Mouse (Mus musculus) embryonic facial prominence, embryonic 15.5 days (tissue): ENCODE results near the gene Zfp248. TPM values are rescaled to one million over a fixed set of nuclear protein-coding genes. Genes with fewer than 3 reads are reported as not detected.

Source experiments
- ATAC-seq: fragments of 200-750 bp; cut with Nextera tagmentation; 2 replicates; pipeline ENCODE4 v1.8.0; 2017; ENCODE audit warnings: low read depth, moderate TSS enrichment; ENCODE audit not compliant: insufficient number of reproducible peaks, low FRiP score, low TSS enrichment
- H3K27ac ChIP-seq: fragments of 300-500 bp; sonication (generic); replicated peaks from 2 replicates; pipeline ENCODE4 v1.5.1; 2015; ENCODE audit warnings: mild to moderate bottlenecking, inconsistent platforms
- H3K27me3 ChIP-seq: fragments of 300-500 bp; sonication (generic); 2 replicates; pipeline ENCODE4 v1.6.1; 2015; ENCODE audit warnings: inconsistent platforms
- H3K36me3 ChIP-seq: fragments of 300-500 bp; sonication (generic); 2 replicates; pipeline ENCODE4 v1.6.1; 2015; ENCODE audit warnings: mild to moderate bottlenecking, inconsistent platforms
- H3K4me1 ChIP-seq: fragments of 300-500 bp; sonication (generic); 2 replicates; pipeline ENCODE4 v1.6.1; 2015; ENCODE audit warnings: inconsistent platforms
- H3K4me2 ChIP-seq: fragments of 300-500 bp; sonication (generic); replicated peaks from 2 replicates; pipeline ENCODE4 v1.6.1; 2015; ENCODE audit warnings: mild to moderate bottlenecking, inconsistent platforms
- H3K4me3 ChIP-seq: fragments of 300-500 bp; sonication (generic); replicated peaks from 2 replicates; pipeline ENCODE4 v1.5.1; 2015; ENCODE audit warnings: mild to moderate bottlenecking, inconsistent platforms
- H3K9ac ChIP-seq: fragments of 300-500 bp; sonication (generic); 2 replicates; pipeline ENCODE4 v1.6.1; 2015; ENCODE audit warnings: inconsistent platforms
- H3K9me3 ChIP-seq: fragments of 300-500 bp; sonication (generic); replicated peaks from 2 replicates; pipeline ENCODE4 v1.6.1; 2016; ENCODE audit warnings: inconsistent platforms
- WGBS: fragments of 180-500 bp; shearing (Covaris S2); methylation state at CpG from one replicate; pipeline ENCODE4 v1.1.7; 2015; 5-methylcytosine and 5-hydroxymethylcytosine counted together
- polyA plus RNA-seq: library from polyadenylated mRNA; unstranded; fragments of >200 nt; fragmentation: Nextera tagmentation; extraction: Ambion mirVana; gene quantifications from 2 replicates; pipeline ENCODE4 v1.2.1, GENCODE M21; 2015

Gene Zfp248
- 8.7 and 9.2 TPM in 2 replicates for polyA plus RNA-seq

GRCm38 (mm10) chr6:118455042-118455631, at the start of gene Zfp248:
Zfp248 (minus strand) TSS chr6:118455528.
- peak within 1 kb of the TSS; percentile 80 for H3K9ac ChIP-seq
- peak; percentile 91 for ATAC-seq
- under 1% methylated on average over 43 of the region's 43 CpGs for WGBS
- H3K27ac ChIP-seq, result peak within 1 kb of the TSS; percentile 97
- peak within 1 kb of the TSS; percentile 82 for H3K4me3 ChIP-seq
- H3K36me3 ChIP-seq, result peaks cover 14% of the 10 kb centered on the region; the same call in 1 of the 2 replicates
- H3K27me3 ChIP-seq, result no peaks in the 10 kb centered on the region
- H3K4me2 ChIP-seq, result peak within 1 kb of the TSS; percentile 76
- peaks cover 10% of the 10 kb centered on the region for H3K4me1 ChIP-seq
- H3K9me3 ChIP-seq, result no peaks in the 10 kb centered on the region

GRCm38 (mm10) chr6:118499010-118499409, 43.7 kb upstream of the Zfp248 start:
- Histone ChIP-seq H3K4me1 (no peaks in the 10 kb centered on the region), H3K9ac (no peak overlapping the region), H3K4me3 (no peak overlapping the region), H3K27ac (no peak overlapping the region), H3K9me3 (no peaks in the 10 kb centered on the region), H3K36me3 (peaks cover 13% of the 10 kb centered on the region; the same call in 1 of the 2 replicates), H3K27me3 (no peaks in the 10 kb centered on the region), H3K4me2 (no peak overlapping the region)
- ATAC-seq, result no peak
- WGBS, result 83% methylated on average over 7 of the region's 7 CpGs

GRCm38 (mm10) chr6:118482125-118482524, 26.8 kb upstream of the Zfp248 start:
- 92% methylated on average over 1 of the region's 1 CpGs for WGBS
- H3K27me3 ChIP-seq, result no peaks in the 10 kb centered on the region
- no peak overlapping the region for H3K4me2 ChIP-seq
- H3K4me1 ChIP-seq, result peaks cover 8% of the 10 kb centered on the region; the same call in 1 of the 2 replicates
- no peak overlapping the region for H3K4me3 ChIP-seq
- H3K9me3 ChIP-seq, result no peaks in the 10 kb centered on the region
- H3K27ac ChIP-seq, result no peak overlapping the region
- ATAC-seq, result no peak
- no peak overlapping the region for H3K9ac ChIP-seq
- no peaks in the 10 kb centered on the region for H3K36me3 ChIP-seq

- Histone ChIP-seq H3K4me1 (peaks cover 14% of the 10 kb centered on the region; the same call in 1 of the 2 replicates), H3K9ac (peak within 1 kb of the TSS; percentile 71), H3K9me3 (no peaks in the 10 kb centered on the region), H3K4me3 (peak within 1 kb of the TSS; percentile 68), H3K36me3 (no peaks in the 10 kb centered on the region), H3K27ac (peak within 1 kb of the TSS; percentile 93), H3K27me3 (no peaks in the 10 kb centered on the region), H3K4me2 (peak within 1 kb of the TSS; percentile 58)
- peak; percentile 93 for ATAC-seq
- under 1% methylated on average over 49 of the region's 57 CpGs for WGBS
These were observed 23.8 kb upstream of the Zfp248 start, which contains the start of gene Zfp9 for GRCm38 (mm10) chr6:118478957-118479708. Zfp9 (minus strand) TSS chr6:118479320.

GRCm38 (mm10) chr6:118477875-118478785, 22.8 kb upstream of the Zfp248 start:
- H3K9ac ChIP-seq, result peak overlapping the region; percentile 71
- peaks cover 14% of the 10 kb centered on the region; the same call in 1 of the 2 replicates for H3K4me1 ChIP-seq
- H3K9me3 ChIP-seq, result no peaks in the 10 kb centered on the region
- peak overlapping the region; percentile 68 for H3K4me3 ChIP-seq
- 15% methylated on average over 10 of the region's 10 CpGs for WGBS
- H3K36me3 ChIP-seq, result no peaks in the 10 kb centered on the region; the same call in 1 of the 2 replicates
- H3K27ac ChIP-seq, result peak overlapping the region; percentile 93
- H3K4me2 ChIP-seq, result peak overlapping the region; percentile 58
- ATAC-seq, result no peak
- H3K27me3 ChIP-seq, result no peaks in the 10 kb centered on the region

DNA sequence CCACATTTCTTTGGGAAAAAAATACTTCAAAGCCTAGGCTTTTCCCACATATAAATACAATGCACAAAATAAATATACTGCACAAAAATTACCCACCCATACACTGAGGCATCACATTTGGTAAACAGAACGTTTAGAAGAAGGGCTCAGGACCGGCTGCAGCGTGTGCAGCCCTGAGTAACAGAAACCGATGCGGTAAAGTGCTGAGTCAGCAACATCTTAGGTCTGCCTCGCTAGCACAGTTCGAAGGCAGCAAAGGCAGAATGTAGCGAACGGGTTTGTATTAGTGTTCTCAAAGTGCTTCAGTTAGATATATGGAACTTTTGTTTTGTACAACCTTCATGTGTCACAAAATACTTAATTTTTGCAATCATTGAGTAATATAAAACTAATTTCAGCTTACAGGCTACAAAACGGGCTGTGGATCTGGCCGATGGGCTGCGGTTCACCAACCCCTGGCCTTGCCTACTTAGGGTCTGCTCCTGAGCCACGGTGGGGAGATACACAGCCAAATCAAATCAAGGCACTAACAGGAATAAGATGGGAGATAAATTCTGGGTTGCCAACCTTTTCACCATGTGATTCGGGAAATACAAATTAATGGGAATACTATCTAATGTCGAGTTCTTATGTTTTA, 6.9 kb upstream of the Zfp248 start:
- Histone ChIP-seq H3K27me3 (no peaks in the 10 kb centered on the region), H3K9me3 (no peaks in the 10 kb centered on the region), H3K27ac (no peak overlapping the region), H3K9ac (no peak overlapping the region), H3K36me3 (peaks cover 55% of the 10 kb centered on the region), H3K4me3 (no peak overlapping the region), H3K4me2 (no peak overlapping the region), H3K4me1 (no peaks in the 10 kb centered on the region)
- WGBS, result 81% methylated on average over 15 of the region's 15 CpGs
- ATAC-seq, result no peak

DNA sequence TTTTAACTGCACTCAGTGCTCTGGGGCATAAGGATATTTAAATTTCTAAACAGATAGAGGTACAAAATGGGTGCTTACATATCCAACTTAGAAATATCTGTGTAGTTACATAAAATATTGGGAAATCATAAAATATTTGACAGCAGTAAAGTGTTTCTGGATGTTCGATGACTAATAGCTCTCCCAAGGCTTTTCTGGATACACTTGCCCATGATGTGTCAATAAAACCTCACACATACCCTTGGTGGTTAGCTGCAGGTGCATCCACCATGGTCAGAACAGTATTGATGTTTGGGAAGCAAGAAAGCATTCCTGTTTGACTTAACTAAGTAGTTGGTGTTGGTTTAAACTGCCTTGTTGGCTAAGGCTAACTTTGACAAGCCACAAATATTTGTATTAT, 2.4 kb upstream of the Zfp248 start:
- Histone ChIP-seq H3K4me3 (no peak overlapping the region), H3K27ac (no peak overlapping the region), H3K4me1 (peaks cover 10% of the 10 kb centered on the region), H3K9ac (no peak overlapping the region), H3K4me2 (no peak overlapping the region), H3K36me3 (peaks cover 21% of the 10 kb centered on the region), H3K9me3 (no peaks in the 10 kb centered on the region), H3K27me3 (no peaks in the 10 kb centered on the region)
- 90% methylated on average over 1 of the region's 1 CpGs for WGBS
- ATAC-seq, result no peak

- WGBS, result 23% methylated on average over 8 of the region's 8 CpGs
- Histone ChIP-seq H3K27ac (peak overlapping the region; percentile 97), H3K4me3 (peak overlapping the region; percentile 82), H3K27me3 (no peaks in the 10 kb centered on the region), H3K4me1 (peaks cover 10% of the 10 kb centered on the region), H3K9me3 (no peaks in the 10 kb centered on the region), H3K9ac (peak overlapping the region; percentile 80), H3K36me3 (peaks cover 14% of the 10 kb centered on the region; the same call in 1 of the 2 replicates), H3K4me2 (peak overlapping the region; percentile 76)
- no peak for ATAC-seq
These were observed 876 bp downstream of the Zfp248 start for GRCm38 (mm10) chr6:118454452-118454851.

DNA sequence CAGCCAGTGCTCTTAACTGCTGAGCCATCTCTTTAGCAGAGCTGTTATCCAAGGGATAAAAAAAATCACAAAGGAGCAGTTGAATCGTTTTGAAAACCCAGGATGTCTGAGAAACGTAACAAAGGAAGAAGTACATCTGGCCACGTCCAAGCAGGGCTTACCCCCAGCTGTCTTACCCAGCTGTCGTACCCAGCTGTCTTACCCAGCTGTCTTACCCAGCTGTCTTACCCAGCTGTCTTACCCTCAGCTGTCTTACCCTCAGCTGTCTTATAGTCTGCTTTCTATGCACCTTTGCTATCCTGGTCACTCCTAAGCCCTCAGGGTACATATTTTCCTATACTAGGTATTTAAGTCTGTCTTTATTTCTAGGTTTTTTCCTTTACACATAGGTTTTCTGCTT, 23.8 kb downstream of the Zfp248 start:
- H3K27ac ChIP-seq, result no peak overlapping the region
- H3K9me3 ChIP-seq, result peaks cover 6% of the 10 kb centered on the region; the same call in 1 of the 2 replicates
- H3K9ac ChIP-seq, result no peak overlapping the region
- ATAC-seq, result no peak
- H3K4me3 ChIP-seq, result no peak overlapping the region
- 83% methylated on average over 4 of the region's 4 CpGs for WGBS
- no peaks in the 10 kb centered on the region for H3K27me3 ChIP-seq
- no peaks in the 10 kb centered on the region for H3K4me1 ChIP-seq
- H3K36me3 ChIP-seq, result peaks cover 49% of the 10 kb centered on the region
- no peak overlapping the region for H3K4me2 ChIP-seq

DNA sequence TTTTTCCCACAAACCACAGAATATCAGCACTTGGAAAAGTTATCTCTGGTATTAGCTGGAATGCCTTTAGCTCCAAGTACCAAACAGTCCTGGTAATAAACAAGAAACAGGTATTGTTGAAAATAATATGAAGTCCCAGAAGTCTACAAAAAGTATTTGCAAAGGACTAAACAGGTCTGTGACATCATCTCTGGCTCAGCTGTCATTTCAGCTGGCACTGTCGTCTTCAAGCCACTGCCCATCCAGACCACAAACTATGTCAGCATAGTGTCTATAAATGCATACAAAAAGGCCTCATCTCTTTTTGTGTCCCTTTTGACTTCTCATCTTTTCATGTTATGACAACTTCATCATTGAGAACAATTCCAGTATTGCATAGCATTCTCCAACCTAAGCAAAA, 28.7 kb downstream of the Zfp248 start:
- no peak for ATAC-seq
- H3K27me3 ChIP-seq, result no peaks in the 10 kb centered on the region
- H3K4me2 ChIP-seq, result no peak overlapping the region
- peaks cover 6% of the 10 kb centered on the region; the same call in 1 of the 2 replicates for H3K9me3 ChIP-seq
- H3K4me3 ChIP-seq, result no peak overlapping the region
- H3K36me3 ChIP-seq, result peaks cover 41% of the 10 kb centered on the region
- H3K9ac ChIP-seq, result no peak overlapping the region
- WGBS, result 80% methylated on average over 1 of the region's 1 CpGs
- no peaks in the 10 kb centered on the region for H3K4me1 ChIP-seq
- H3K27ac ChIP-seq, result no peak overlapping the region
